Mouse (Mus musculus): ENCODE measurements around the gene Tcap.

DNA sequence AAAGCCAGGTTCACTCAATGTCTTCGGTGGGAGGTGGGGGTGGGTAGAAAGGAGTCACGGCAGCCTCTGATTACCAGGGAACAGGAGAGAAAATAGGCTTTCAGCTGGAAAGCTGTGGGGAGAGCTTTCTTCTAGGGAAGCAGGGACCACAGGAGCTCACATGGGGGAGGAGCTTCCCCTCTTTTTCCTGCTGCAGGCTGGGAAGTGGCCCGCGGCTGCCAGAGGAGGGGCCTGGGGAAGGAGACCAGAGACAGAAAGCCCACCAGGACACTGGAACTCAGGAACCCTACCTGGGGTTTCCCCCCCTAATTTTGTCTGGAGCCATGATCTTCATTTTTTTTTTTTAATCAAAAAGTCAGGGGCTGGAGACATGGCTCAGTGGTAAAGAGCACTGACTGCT lies 43.0 kb upstream of the Tcap start:
- TF ChIP-seq CTCF (IDR thresholded peaks at IDR 0.05; ENCODE audit: borderline replicate concordance, control insufficient read depth, extremely low read depth, insufficient read depth, low read length, poor library complexity), result no peak
- no peak for TF ChIP-seq POLR2A (IDR thresholded peaks at IDR 0.05; ENCODE audit: control insufficient read depth, extremely low read depth, insufficient read depth, low read length, poor library complexity)

All from thymus, adult 2 months (tissue).